Mouse (Mus musculus): ENCODE data around the gene Uhrf1bp1l.
"Not testable (repeated sequence)": the region's sequence is repeated elsewhere in the genome, so short reads cannot be mapped to it uniquely, and the experiment has no call there.

Gene Uhrf1bp1l

GRCm38 (mm10) chr10:89744871-89745665, at the start of gene Uhrf1bp1l:
Uhrf1bp1l (plus strand) TSS chr10:89744991.
- peak; percentile 87 for DNase-seq

GRCm38 (mm10) chr10:89695194-89695911, 49.4 kb upstream of the Uhrf1bp1l start:
- no peak for DNase-seq

GRCm38 (mm10) chr10:89696270-89696669, 48.5 kb upstream of the Uhrf1bp1l start:
- DNase-seq, result not testable (repeated sequence)

GRCm38 (mm10) chr10:89697956-89698355, 46.8 kb upstream of the Uhrf1bp1l start:
- DNase-seq, result no peak

- no peak for DNase-seq
Observed at GRCm38 (mm10) chr10:89703042-89703441, 41.7 kb upstream of the Uhrf1bp1l start.

- no peak for DNase-seq
Observed at GRCm38 (mm10) chr10:89707397-89707796, 37.4 kb upstream of the Uhrf1bp1l start.

GRCm38 (mm10) chr10:89708720-89709119, 36.1 kb upstream of the Uhrf1bp1l start:
- DNase-seq, result no peak

GRCm38 (mm10) chr10:89714910-89715309, 29.9 kb upstream of the Uhrf1bp1l start:
- DNase-seq, result no peak

GRCm38 (mm10) chr10:89720252-89720651, 24.5 kb upstream of the Uhrf1bp1l start:
- no peak for DNase-seq

GRCm38 (mm10) chr10:89720796-89721195, 24.0 kb upstream of the Uhrf1bp1l start:
- no peak for DNase-seq

- DNase-seq, result no peak
Observed at GRCm38 (mm10) chr10:89722247-89723195, 22.3 kb upstream of the Uhrf1bp1l start.

- DNase-seq, result no peak
Observed at GRCm38 (mm10) chr10:89730386-89730785, 14.4 kb upstream of the Uhrf1bp1l start.

GRCm38 (mm10) chr10:89731341-89731740, 13.4 kb upstream of the Uhrf1bp1l start:
- DNase-seq, result no peak

- DNase-seq, result peak; percentile 89
Observed at GRCm38 (mm10) chr10:89732001-89732794, 12.6 kb upstream of the Uhrf1bp1l start, which contains the start of gene Actr6. Actr6 (minus strand) TSS chr10:89732295.

GRCm38 (mm10) chr10:89737092-89737491, 7.7 kb upstream of the Uhrf1bp1l start:
- no peak for DNase-seq

- no peak for DNase-seq
Observed at GRCm38 (mm10) chr10:89737887-89738286, 6.9 kb upstream of the Uhrf1bp1l start.

GRCm38 (mm10) chr10:89738395-89738794, 6.4 kb upstream of the Uhrf1bp1l start:
- DNase-seq, result no peak

- no peak for DNase-seq
Observed at GRCm38 (mm10) chr10:89739703-89740102, 5.1 kb upstream of the Uhrf1bp1l start.

- no peak for DNase-seq
Observed at GRCm38 (mm10) chr10:89740995-89741394, 3.8 kb upstream of the Uhrf1bp1l start.

- no peak for DNase-seq
Observed at GRCm38 (mm10) chr10:89743266-89743665, 1.5 kb upstream of the Uhrf1bp1l start.

GRCm38 (mm10) chr10:89744341-89744740, 450 bp upstream of the Uhrf1bp1l start:
- no peak for DNase-seq

GRCm38 (mm10) chr10:89745666-89746020, 852 bp downstream of the Uhrf1bp1l start:
- no peak for DNase-seq

Measured in right cerebral cortex, postnatal 4 days (tissue).